Mouse (Mus musculus) thymus, adult 2 months (tissue): Measurements from ENCODE around the gene Naglu.
A peak's percentile ranks its signal among the peaks of the same experiment; 100 is the strongest.

Experiments used
- CTCF ChIP-seq: fragments of 200-500 bp; IDR thresholded peaks from 2 replicates; pipeline ENCODE4 v1.5.1; 2012; ENCODE audit warnings: mild to moderate bottlenecking, control low read depth, low read length, moderate library complexity, borderline replicate concordance; ENCODE audit not compliant: control insufficient read depth, poor library complexity, insufficient read depth; ENCODE audit errors: extremely low read depth
- POLR2A ChIP-seq: fragments of 200-500 bp; IDR thresholded peaks from 2 replicates; pipeline ENCODE4 v1.6.1; 2012; ENCODE audit warnings: mild to moderate bottlenecking, low read length, control low read depth, moderate library complexity; ENCODE audit not compliant: control insufficient read depth, poor library complexity, insufficient read depth; ENCODE audit errors: extremely low read depth

- TF ChIP-seq CTCF (no peak), POLR2A (peak; percentile 55)
Measured at GRCm38 (mm10) chr11:101082208-101083082, 12.6 kb downstream of the Naglu start, which contains the start of gene Coasy.
